Mouse (Mus musculus) heart, postnatal 10 days (tissue): Measurements from ENCODE around the gene CN725425. TPM values are rescaled to one million over a fixed set of nuclear protein-coding genes. Genes with fewer than 3 reads are reported as not detected.

Experiments
- DNase-seq, 2 experiments: peaks; one replicate each; pipeline ENCODE4 v3.0.0; 2021
- intact Hi-C: fragments of 180-260 bp; cut with DNase I; formaldehyde crosslinking; loops from one replicate; pipeline ENCODE4 v1.15.1; 2025
- total RNA-seq, 2 experiments: library from RNA; stranded (reverse); gene quantifications; 2 replicates each; pipeline ENCODE4 v1.2.3; 2021

The CN725425 gene
- total RNA-seq, 2 experiments from 2014 or later: not detected

- DNase-seq: no peak
- intact Hi-C loops: no loop called here
Measured at GRCm38 (mm10) chr15:91203521-91203920, 4.2 kb downstream of the CN725425 start.

GRCm38 (mm10) chr15:91206518-91206917 lies 7.2 kb downstream of the CN725425 start:
- intact Hi-C loops: no loop called here
- no peak for DNase-seq

GRCm38 (mm10) chr15:91237294-91237693 lies 38.0 kb downstream of the CN725425 start:
- no peak for DNase-seq
- intact Hi-C loops: no loop called here

- no peak for DNase-seq
Measured at GRCm38 (mm10) chr15:91240683-91241335, 41.5 kb downstream of the CN725425 start.

GRCm38 (mm10) chr15:91250815-91251214 lies 51.5 kb downstream of the CN725425 start:
- intact Hi-C loops: no loop called here
- peak in 1 of 2 experiments; percentile 6 for DNase-seq

More at GRCm38 (mm10) chr15:91240683-91241335, 41.5 kb downstream of the CN725425 start:
- intact Hi-C loops: no loop called here

GRCm38 (mm10) chr15:91251544-91252408 lies 52.5 kb downstream of the CN725425 start:
- no peak for DNase-seq
- intact Hi-C loops: no loop called here

GRCm38 (mm10) chr15:91252956-91253355 lies 53.7 kb downstream of the CN725425 start:
- intact Hi-C loops: no loop called here
- no peak for DNase-seq

- no peak for DNase-seq
- intact Hi-C loops: no loop called here
Measured at GRCm38 (mm10) chr15:91255308-91255707, 56.0 kb downstream of the CN725425 start.

GRCm38 (mm10) chr15:91257140-91257539 lies 57.8 kb downstream of the CN725425 start:
- no peak for DNase-seq
- intact Hi-C loops: no loop called here

- intact Hi-C loops: no loop called here
Measured at GRCm38 (mm10) chr15:91260578-91260977, 61.3 kb downstream of the CN725425 start.

GRCm38 (mm10) chr15:91263926-91264325 lies 64.6 kb downstream of the CN725425 start:
- intact Hi-C loops: no loop called here

More at GRCm38 (mm10) chr15:91260578-91260977, 61.3 kb downstream of the CN725425 start:
- DNase-seq: no peak

GRCm38 (mm10) chr15:91268532-91268931 lies 69.2 kb downstream of the CN725425 start:
- intact Hi-C loops: no loop called here
- DNase-seq: no peak

More at GRCm38 (mm10) chr15:91263926-91264325, 64.6 kb downstream of the CN725425 start:
- no peak for DNase-seq

GRCm38 (mm10) chr15:91275961-91276360 lies 76.7 kb downstream of the CN725425 start:
- no peak for DNase-seq
- intact Hi-C loops: no loop called here

- DNase-seq: no peak
- intact Hi-C loops: no loop called here
Measured at GRCm38 (mm10) chr15:91279571-91279970, 80.3 kb downstream of the CN725425 start.

GRCm38 (mm10) chr15:91281521-91281920 lies 82.2 kb downstream of the CN725425 start:
- DNase-seq: no peak
- intact Hi-C loops: no loop called here

GRCm38 (mm10) chr15:91282822-91283221 lies 83.5 kb downstream of the CN725425 start:
- peak; percentile 8 to 11 for DNase-seq
- intact Hi-C loops: no loop called here

GRCm38 (mm10) chr15:91283418-91283817 lies 84.1 kb downstream of the CN725425 start:
- intact Hi-C loops: no loop called here
- no peak for DNase-seq

GRCm38 (mm10) chr15:91299319-91299835 lies 100.1 kb downstream of the CN725425 start:
- intact Hi-C loops: no loop called here
- peak in 1 of 2 experiments; percentile 16 for DNase-seq

- peak; percentile 90 to 94 for DNase-seq
- intact Hi-C loops: loop anchor here (1.0 to 5.0 kb wide), 4 partner anchors 176 to 453 kb away; no protein-coding TSS in a partner anchor
Measured at GRCm38 (mm10) chr15:91301366-91301765, 102.1 kb downstream of the CN725425 start.

GRCm38 (mm10) chr15:91304296-91304852 lies 105.1 kb downstream of the CN725425 start:
- intact Hi-C loops: loop anchor here (5.0 kb wide), 2 partner anchors 173 to 312 kb away; no protein-coding TSS in a partner anchor
- DNase-seq: peak; percentile 34 to 56
